Mouse (Mus musculus): Measurements from ENCODE around the gene Gm28035. TPM values are rescaled to one million over a fixed set of nuclear protein-coding genes. Genes with fewer than 3 reads are reported as not detected.

Gm28035 gene
- polyA plus RNA-seq, 1 experiment: 1.5 TPM

- TF ChIP-seq POLR2A (IDR thresholded peaks at IDR 0.05; ENCODE audit: insufficient read depth, low read length) (no peak), EP300 (IDR thresholded peaks at IDR 0.05; ENCODE audit: insufficient read depth, low read depth, low read length) (no peak), CTCF (IDR thresholded peaks at IDR 0.05; ENCODE audit: low read depth, low read length) (no peak)
- H3K9me3 ChIP-seq (replicated peaks; ENCODE audit: control insufficient read depth, insufficient read depth, low read length, poor library complexity, severe bottlenecking): no peaks in the 10 kb centered on the region
- H3K27me3 ChIP-seq (ENCODE audit: control insufficient read depth, insufficient read depth, low read length, poor library complexity, severe bottlenecking): no peaks in the 10 kb centered on the region
- no peaks in the 10 kb centered on the region for H3K36me3 ChIP-seq (ENCODE audit: control insufficient read depth, insufficient read depth, low read length, poor library complexity, severe bottlenecking)
- H3K4me3 ChIP-seq (ENCODE audit: low read depth, low read length): no peak overlapping the region
- no peak overlapping the region for H3K9ac ChIP-seq (ENCODE audit: low read depth, poor library complexity, severe bottlenecking)
- peaks cover 3% of the 10 kb centered on the region for H3K4me1 ChIP-seq (ENCODE audit: control insufficient read depth, insufficient read depth, low read length)
- H3K27ac ChIP-seq (ENCODE audit: insufficient read depth, low read length): no peak overlapping the region
Measured at GRCm38 (mm10) chr2:30281651-30282050, 41.3 kb downstream of the Gm28035 start.

GRCm38 (mm10) chr2:30283193-30283592 lies 42.8 kb downstream of the Gm28035 start:
- TF ChIP-seq POLR2A (IDR thresholded peaks at IDR 0.05; ENCODE audit: insufficient read depth, low read length): no peak
- TF ChIP-seq EP300 (IDR thresholded peaks at IDR 0.05; ENCODE audit: insufficient read depth, low read depth, low read length): no peak
- TF ChIP-seq CTCF (IDR thresholded peaks at IDR 0.05; ENCODE audit: low read depth, low read length): no peak
- H3K36me3 ChIP-seq (ENCODE audit: control insufficient read depth, insufficient read depth, low read length, poor library complexity, severe bottlenecking): no peaks in the 10 kb centered on the region

GRCm38 (mm10) chr2:30285004-30285403 lies 44.6 kb downstream of the Gm28035 start:
- peaks cover 3% of the 10 kb centered on the region for H3K4me1 ChIP-seq (ENCODE audit: control insufficient read depth, insufficient read depth, low read length)
- no peaks in the 10 kb centered on the region for H3K36me3 ChIP-seq (ENCODE audit: control insufficient read depth, insufficient read depth, low read length, poor library complexity, severe bottlenecking)
- H3K9ac ChIP-seq (ENCODE audit: low read depth, poor library complexity, severe bottlenecking): peak overlapping the region; percentile 86; the same call in 1 of the 2 replicates
- TF ChIP-seq EP300 (IDR thresholded peaks at IDR 0.05; ENCODE audit: insufficient read depth, low read depth, low read length) (no peak), CTCF (IDR thresholded peaks at IDR 0.05; ENCODE audit: low read depth, low read length) (no peak), POLR2A (IDR thresholded peaks at IDR 0.05; ENCODE audit: insufficient read depth, low read length) (no peak)
- H3K4me3 ChIP-seq (ENCODE audit: low read depth, low read length): peak overlapping the region; percentile 95
- no peak overlapping the region for H3K27ac ChIP-seq (ENCODE audit: insufficient read depth, low read length)
- H3K27me3 ChIP-seq (ENCODE audit: control insufficient read depth, insufficient read depth, low read length, poor library complexity, severe bottlenecking): no peaks in the 10 kb centered on the region
- H3K9me3 ChIP-seq (replicated peaks; ENCODE audit: control insufficient read depth, insufficient read depth, low read length, poor library complexity, severe bottlenecking): no peaks in the 10 kb centered on the region

More at GRCm38 (mm10) chr2:30283193-30283592, 42.8 kb downstream of the Gm28035 start:
- Histone ChIP-seq H3K4me3 (ENCODE audit: low read depth, low read length) (no peak overlapping the region), H3K9ac (ENCODE audit: low read depth, poor library complexity, severe bottlenecking) (no peak overlapping the region), H3K27ac (ENCODE audit: insufficient read depth, low read length) (no peak overlapping the region), H3K9me3 (replicated peaks; ENCODE audit: control insufficient read depth, insufficient read depth, low read length, poor library complexity, severe bottlenecking) (no peaks in the 10 kb centered on the region), H3K27me3 (ENCODE audit: control insufficient read depth, insufficient read depth, low read length, poor library complexity, severe bottlenecking) (no peaks in the 10 kb centered on the region), H3K4me1 (ENCODE audit: control insufficient read depth, insufficient read depth, low read length) (peaks cover 3% of the 10 kb centered on the region)

- Histone ChIP-seq H3K27ac (ENCODE audit: insufficient read depth, low read length) (no peak overlapping the region), H3K27me3 (ENCODE audit: control insufficient read depth, insufficient read depth, low read length, poor library complexity, severe bottlenecking) (no peaks in the 10 kb centered on the region), H3K9ac (ENCODE audit: low read depth, poor library complexity, severe bottlenecking) (peak overlapping the region; percentile 86), H3K9me3 (replicated peaks; ENCODE audit: control insufficient read depth, insufficient read depth, low read length, poor library complexity, severe bottlenecking) (no peaks in the 10 kb centered on the region), H3K36me3 (ENCODE audit: control insufficient read depth, insufficient read depth, low read length, poor library complexity, severe bottlenecking) (no peaks in the 10 kb centered on the region), H3K4me3 (ENCODE audit: low read depth, low read length) (peak overlapping the region; percentile 95), H3K4me1 (ENCODE audit: control insufficient read depth, insufficient read depth, low read length) (peaks cover 3% of the 10 kb centered on the region)
- TF ChIP-seq EP300 (IDR thresholded peaks at IDR 0.05; ENCODE audit: insufficient read depth, low read depth, low read length): no peak
- no peak for TF ChIP-seq CTCF (IDR thresholded peaks at IDR 0.05; ENCODE audit: low read depth, low read length)
- TF ChIP-seq POLR2A (IDR thresholded peaks at IDR 0.05; ENCODE audit: insufficient read depth, low read length): no peak
Measured at GRCm38 (mm10) chr2:30285416-30286181, 45.2 kb downstream of the Gm28035 start.

- Histone ChIP-seq H3K36me3 (ENCODE audit: control insufficient read depth, insufficient read depth, low read length, poor library complexity, severe bottlenecking) (no peaks in the 10 kb centered on the region), H3K27ac (ENCODE audit: insufficient read depth, low read length) (no peak within 1 kb of the TSS), H3K4me3 (ENCODE audit: low read depth, low read length) (peak within 1 kb of the TSS; percentile 95), H3K4me1 (ENCODE audit: control insufficient read depth, insufficient read depth, low read length) (peaks cover 3% of the 10 kb centered on the region), H3K27me3 (ENCODE audit: control insufficient read depth, insufficient read depth, low read length, poor library complexity, severe bottlenecking) (no peaks in the 10 kb centered on the region), H3K9ac (ENCODE audit: low read depth, poor library complexity, severe bottlenecking) (peak within 1 kb of the TSS; percentile 86), H3K9me3 (replicated peaks; ENCODE audit: control insufficient read depth, insufficient read depth, low read length, poor library complexity, severe bottlenecking) (no peaks in the 10 kb centered on the region)
- peak; percentile 88 for TF ChIP-seq POLR2A (IDR thresholded peaks at IDR 0.05; ENCODE audit: insufficient read depth, low read length)
- TF ChIP-seq CTCF (IDR thresholded peaks at IDR 0.05; ENCODE audit: low read depth, low read length): no peak
- TF ChIP-seq EP300 (IDR thresholded peaks at IDR 0.05; ENCODE audit: insufficient read depth, low read depth, low read length): peak; percentile 73; the same call in 1 of the 2 replicates
Measured at GRCm38 (mm10) chr2:30286192-30287026, 46.0 kb downstream of the Gm28035 start, which contains the start of the genes Dolk and Nup188. Dolk (minus strand) TSS chr2:30286334. Nup188 (plus strand) TSS chr2:30286397.
